Mouse (Mus musculus): ENCODE data around the gene Gkap1. TPM values are rescaled to one million over a fixed set of nuclear protein-coding genes. Genes with fewer than 3 reads are reported as not detected.

Gkap1 gene
- polyA plus RNA-seq, 2 experiments: 27.3 to 30.9 TPM

- H3K36me3 ChIP-seq (ENCODE audit: control insufficient read depth, insufficient read depth, low read length): 0 out of 2 replicates have a peak, but pooled peaks cover 5% of the 10 kb centered on the region
- no peak overlapping the region for H3K9ac ChIP-seq (ENCODE audit: low read depth, low read length, severe bottlenecking)
- H3K27me3 ChIP-seq (ENCODE audit: control insufficient read depth, insufficient read depth, low read length): no peaks in the 10 kb centered on the region
- no peaks in the 10 kb centered on the region for H3K9me3 ChIP-seq (ENCODE audit: control insufficient read depth, low read length)
- no peak for ATAC-seq (ENCODE audit: low FRiP score, low read depth)
- no peak overlapping the region for H3K27ac ChIP-seq (replicated peaks; ENCODE audit: low read depth, low read length)
- no peak overlapping the region for H3K4me3 ChIP-seq (replicated peaks; ENCODE audit: low read length)
- no peak overlapping the region for H3K4me2 ChIP-seq (replicated peaks; ENCODE audit: low read depth, low read length, severe bottlenecking)
- no peak for TF ChIP-seq POLR2A (IDR thresholded peaks at IDR 0.05; ENCODE audit: borderline replicate concordance, extremely low read depth, insufficient read depth, insufficient read length)
- no peaks in the 10 kb centered on the region for H3K4me1 ChIP-seq (ENCODE audit: control insufficient read depth, insufficient read depth, low read length)
- no peak for DNase-seq (ENCODE audit: low spot score)
- 95% methylated on average over 3 of the region's 3 CpGs for WGBS
Observed at GRCm38 (mm10) chr13:58201908-58202307, 73.6 kb downstream of the Gkap1 start.

- WGBS: 82% methylated on average over 6 of the region's 6 CpGs
- Histone ChIP-seq H3K4me1 (ENCODE audit: control insufficient read depth, insufficient read depth, low read length) (no peaks in the 10 kb centered on the region), H3K36me3 (ENCODE audit: control insufficient read depth, insufficient read depth, low read length) (peaks cover 9% of the 10 kb centered on the region), H3K9me3 (ENCODE audit: control insufficient read depth, low read length) (no peaks in the 10 kb centered on the region), H3K4me3 (replicated peaks; ENCODE audit: low read length) (no peak overlapping the region), H3K27me3 (ENCODE audit: control insufficient read depth, insufficient read depth, low read length) (no peaks in the 10 kb centered on the region), H3K9ac (ENCODE audit: low read depth, low read length, severe bottlenecking) (no peak overlapping the region), H3K27ac (replicated peaks; ENCODE audit: low read depth, low read length) (no peak overlapping the region), H3K4me2 (replicated peaks; ENCODE audit: low read depth, low read length, severe bottlenecking) (no peak overlapping the region)
- DNase-seq (ENCODE audit: low spot score) (no peak), ATAC-seq (ENCODE audit: low FRiP score, low read depth) (no peak)
- no peak for TF ChIP-seq POLR2A (IDR thresholded peaks at IDR 0.05; ENCODE audit: borderline replicate concordance, extremely low read depth, insufficient read depth, insufficient read length)
Observed at GRCm38 (mm10) chr13:58201343-58201742, 74.2 kb downstream of the Gkap1 start.

GRCm38 (mm10) chr13:58197981-58198640 is 77.4 kb downstream of the Gkap1 start:
- no peak overlapping the region for H3K27ac ChIP-seq (replicated peaks; ENCODE audit: low read depth, low read length)
- no peak overlapping the region for H3K4me2 ChIP-seq (replicated peaks; ENCODE audit: low read depth, low read length, severe bottlenecking)
- no peaks in the 10 kb centered on the region for H3K27me3 ChIP-seq (ENCODE audit: control insufficient read depth, insufficient read depth, low read length)
- no peak for ATAC-seq (ENCODE audit: low FRiP score, low read depth)
- no peak for TF ChIP-seq POLR2A (IDR thresholded peaks at IDR 0.05; ENCODE audit: borderline replicate concordance, extremely low read depth, insufficient read depth, insufficient read length)
- WGBS: 93% methylated on average over 7 of the region's 7 CpGs
- peaks cover 35% of the 10 kb centered on the region for H3K36me3 ChIP-seq (ENCODE audit: control insufficient read depth, insufficient read depth, low read length)
- no peaks in the 10 kb centered on the region for H3K9me3 ChIP-seq (ENCODE audit: control insufficient read depth, low read length)
- H3K4me1 ChIP-seq (ENCODE audit: control insufficient read depth, insufficient read depth, low read length): no peaks in the 10 kb centered on the region
- DNase-seq (ENCODE audit: low spot score): no peak
- H3K4me3 ChIP-seq (replicated peaks; ENCODE audit: low read length): no peak overlapping the region
- no peak overlapping the region for H3K9ac ChIP-seq (ENCODE audit: low read depth, low read length, severe bottlenecking)

- no peaks in the 10 kb centered on the region for H3K9me3 ChIP-seq (ENCODE audit: control insufficient read depth, low read length)
- no peak for TF ChIP-seq POLR2A (IDR thresholded peaks at IDR 0.05; ENCODE audit: borderline replicate concordance, extremely low read depth, insufficient read depth, insufficient read length)
- ATAC-seq (ENCODE audit: low FRiP score, low read depth) (no peak), DNase-seq (ENCODE audit: low spot score) (no peak)
- H3K4me2 ChIP-seq (replicated peaks; ENCODE audit: low read depth, low read length, severe bottlenecking): no peak overlapping the region
- no peak overlapping the region for H3K27ac ChIP-seq (replicated peaks; ENCODE audit: low read depth, low read length)
- no peaks in the 10 kb centered on the region for H3K4me1 ChIP-seq (ENCODE audit: control insufficient read depth, insufficient read depth, low read length)
- peaks cover 44% of the 10 kb centered on the region for H3K36me3 ChIP-seq (ENCODE audit: control insufficient read depth, insufficient read depth, low read length)
- H3K27me3 ChIP-seq (ENCODE audit: control insufficient read depth, insufficient read depth, low read length): no peaks in the 10 kb centered on the region
- no peak overlapping the region for H3K9ac ChIP-seq (ENCODE audit: low read depth, low read length, severe bottlenecking)
- 87% methylated on average over 3 of the region's 3 CpGs for WGBS
- no peak overlapping the region for H3K4me3 ChIP-seq (replicated peaks; ENCODE audit: low read length)
Observed at GRCm38 (mm10) chr13:58197211-58197610, 78.3 kb downstream of the Gkap1 start.

- Histone ChIP-seq H3K4me1 (ENCODE audit: control insufficient read depth, insufficient read depth, low read length) (no peaks in the 10 kb centered on the region), H3K36me3 (ENCODE audit: control insufficient read depth, insufficient read depth, low read length) (peaks cover 64% of the 10 kb centered on the region), H3K4me3 (replicated peaks; ENCODE audit: low read length) (no peak overlapping the region), H3K27ac (replicated peaks; ENCODE audit: low read depth, low read length) (no peak overlapping the region), H3K9ac (ENCODE audit: low read depth, low read length, severe bottlenecking) (no peak overlapping the region), H3K27me3 (ENCODE audit: control insufficient read depth, insufficient read depth, low read length) (no peaks in the 10 kb centered on the region), H3K9me3 (ENCODE audit: control insufficient read depth, low read length) (no peaks in the 10 kb centered on the region), H3K4me2 (replicated peaks; ENCODE audit: low read depth, low read length, severe bottlenecking) (no peak overlapping the region)
- DNase-seq (ENCODE audit: low spot score) (no peak), ATAC-seq (ENCODE audit: low FRiP score, low read depth) (no peak)
- 85% methylated on average over 3 of the region's 3 CpGs for WGBS
- no peak for TF ChIP-seq POLR2A (IDR thresholded peaks at IDR 0.05; ENCODE audit: borderline replicate concordance, extremely low read depth, insufficient read depth, insufficient read length)
Observed at GRCm38 (mm10) chr13:58194908-58195307, 80.6 kb downstream of the Gkap1 start.
